19 mouse cellular contexts compared by ENCODE assay signal in genomic region chr5:9032101-9032590, GRCm38 (mm10). TPM values are rescaled to one million over a fixed set of nuclear protein-coding genes. Genes with fewer than 3 reads are reported as not detected.
DNase-seq lines count a peak whose midpoint lies in the region; ATAC-seq lines count a peak whose summit lies in the region.
"Had no signal": no experiment of that assay in that cellular context is flagged by ENCODE, and none has a peak within 500 bp of the region (broad histone marks: within the 10 kb centered on the region; RNA-seq: fewer than 3 reads in every experiment).

No protein-coding gene starts in this region.

- H3K27me3 ChIP-seq in kidney, embryonic 15.5 days, result no peaks in the 10 kb centered on the region
- H3K27me3 ChIP-seq: CH12.LX; forebrain, embryonic 13.5 days; heart, embryonic 12.5 days; Patski had no signal

- no peak overlapping the region for H3K27ac ChIP-seq in kidney, embryonic 15.5 days
- H3K27ac ChIP-seq: embryonic facial prominence, embryonic 10.5 days; forebrain, embryonic 13.5 days; hindbrain, embryonic 10.5 days; hindbrain, embryonic 14.5 days had no signal

- no peak for ATAC-seq in kidney, embryonic 15.5 days (replicated peaks; ENCODE audit: low FRiP score)
- 0 out of 2 replicates have a peak, but pooled peaks have one; percentile 18 for ATAC-seq in granulocyte monocyte progenitor cell, adult 5-6 weeks (replicated peaks; ENCODE audit: poor library complexity, severe bottlenecking)
- ATAC-seq in megakaryocyte, adult 5-6 weeks (ENCODE audit: poor library complexity, severe bottlenecking), result 0 out of 2 replicates have a peak, but pooled peaks have one; percentile 23
- ATAC-seq: activated CD4-positive, CD25-positive, alpha-beta regulatory T cell, adult 4 months; forebrain, embryonic 13.5 days; forebrain, postnatal 0 days; Patski had no signal

- H3K4me1 ChIP-seq in kidney, embryonic 15.5 days, result no peaks in the 10 kb centered on the region
- H3K4me1 ChIP-seq: embryonic facial prominence, embryonic 10.5 days; forebrain, embryonic 13.5 days; heart, embryonic 12.5 days; hindbrain, embryonic 10.5 days had no signal

- H3K4me2 ChIP-seq in kidney, embryonic 15.5 days, result no peak overlapping the region
- H3K4me2 ChIP-seq: forebrain, embryonic 13.5 days; heart, embryonic 12.5 days; hindbrain, embryonic 14.5 days had no signal

- H3K36me3 ChIP-seq in kidney, embryonic 15.5 days, result no peaks in the 10 kb centered on the region
- H3K36me3 ChIP-seq: embryonic facial prominence, embryonic 10.5 days; heart, embryonic 12.5 days; hindbrain, embryonic 10.5 days had no signal

- no peak overlapping the region for H3K4me3 ChIP-seq in kidney, embryonic 15.5 days (replicated peaks)
- H3K4me3 ChIP-seq: embryonic facial prominence, embryonic 10.5 days; forebrain, embryonic 13.5 days; heart, embryonic 12.5 days; hindbrain, embryonic 10.5 days had no signal

- DNase-seq in cerebellum, postnatal 14 days, result peak; percentile 64 to 71
- DNase-seq in cerebellum, adult 8-10 months, result no peak
- DNase-seq in kidney, adult 9 months, result peak; percentile 73
- DNase-seq: adrenal gland, postnatal 36 days; cerebellum, adult 2 months; cerebellum, postnatal 36 days; forebrain, postnatal 0 days; gastrocnemius, postnatal 14 days had no signal

- H3K9me3 ChIP-seq in kidney, embryonic 15.5 days (replicated peaks), result no peaks in the 10 kb centered on the region
- H3K9me3 ChIP-seq: embryonic facial prominence, embryonic 10.5 days; forebrain, embryonic 13.5 days; heart, embryonic 12.5 days; hindbrain, embryonic 10.5 days had no signal

- no peak overlapping the region for H3K9ac ChIP-seq in kidney, embryonic 15.5 days
- H3K9ac ChIP-seq: forebrain, embryonic 13.5 days; forebrain, postnatal 0 days; heart, embryonic 12.5 days; hindbrain, embryonic 14.5 days had no signal

- 77% methylated on average over 8 of the region's 8 CpGs for WGBS in kidney, embryonic 15.5 days

RNA-seq across cellular contexts. Expression of gene Crot, which starts 35.0 kb away (rescaled TPM):
- 47.9 and 48.5 TPM in 2 replicates for polyA plus RNA-seq in kidney, embryonic 15.5 days (2015; fragmentation: Nextera tagmentation; extraction: Ambion mirVana)
- 20.0 and 25.7 TPM in 2 replicates for total RNA-seq in granulocyte monocyte progenitor cell, adult 5-6 weeks (2014; fragmentation: Nextera tagmentation)
- total RNA-seq in granulocyte monocyte progenitor cell, adult 5-6 weeks (2017), result 45.0 and 51.7 TPM in 2 replicates
- total RNA-seq in megakaryocyte, adult 5-6 weeks (2015), result 35.4 and 37.9 TPM in 2 replicates
- 48.1 and 50.4 TPM in 2 replicates for total RNA-seq in megakaryocyte, adult 5-6 weeks (2017)
